Mouse (Mus musculus): ENCODE measurements around the gene Eps8l1. TPM values are rescaled to one million over a fixed set of nuclear protein-coding genes. Genes with fewer than 3 reads are reported as not detected.
"Not testable (repeated sequence)": the region's sequence is repeated elsewhere in the genome, so short reads cannot be mapped to it uniquely, and the experiment has no call there.

Gene Eps8l1
- total RNA-seq (2021) = 1 to 10 TPM; 2.8 to 5.3 TPM

DNA sequence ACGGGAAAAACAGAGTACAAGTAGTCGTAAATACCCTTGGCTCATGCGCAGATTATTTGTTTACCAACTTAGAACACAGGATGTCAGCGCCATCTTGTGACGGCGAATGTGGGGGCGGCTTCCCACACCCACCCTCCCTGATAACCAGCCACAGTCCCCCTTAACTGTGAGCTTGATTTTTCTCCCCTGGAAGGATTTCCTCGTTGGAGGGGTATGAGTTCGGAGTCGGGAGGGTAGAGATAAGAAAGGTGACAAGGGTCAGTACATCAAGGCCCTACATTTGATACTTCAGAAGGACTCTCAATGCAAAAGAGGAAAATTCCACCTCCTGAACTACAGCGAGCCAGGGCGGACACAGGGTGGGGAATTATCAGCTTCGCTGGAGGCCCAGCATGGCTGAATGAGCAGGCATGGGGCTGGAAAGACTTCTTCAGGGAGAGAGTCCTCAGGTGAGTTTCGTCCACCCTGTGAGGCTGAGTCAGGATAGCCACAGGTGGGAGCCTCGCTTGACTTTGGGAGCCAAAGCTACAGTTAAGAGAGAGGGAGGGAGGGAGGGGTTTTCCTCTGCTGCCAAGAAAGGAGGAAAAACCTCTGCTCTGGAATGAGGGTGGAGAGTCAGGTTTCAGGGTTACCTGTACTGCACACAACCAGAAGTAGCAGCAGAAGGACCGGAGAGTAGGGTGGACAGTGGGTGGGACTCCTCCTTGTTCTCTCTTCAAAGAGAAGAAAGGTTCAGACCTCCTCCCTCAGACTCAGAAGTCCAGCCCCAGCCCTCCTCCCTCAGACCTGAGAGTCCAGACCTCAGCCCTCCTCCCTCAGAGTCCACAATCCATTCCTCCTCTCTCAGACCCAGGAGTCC, at the start of gene Eps8l1:
Gene Eps8l1, plus strand, starts transcription at position 99 of the 859 bp plus-strand sequence.
- no peak for DNase-seq (ENCODE audit: low spot score in 2 of 2)
- intact Hi-C loops (cut with DNase I) = no loop called here

DNA sequence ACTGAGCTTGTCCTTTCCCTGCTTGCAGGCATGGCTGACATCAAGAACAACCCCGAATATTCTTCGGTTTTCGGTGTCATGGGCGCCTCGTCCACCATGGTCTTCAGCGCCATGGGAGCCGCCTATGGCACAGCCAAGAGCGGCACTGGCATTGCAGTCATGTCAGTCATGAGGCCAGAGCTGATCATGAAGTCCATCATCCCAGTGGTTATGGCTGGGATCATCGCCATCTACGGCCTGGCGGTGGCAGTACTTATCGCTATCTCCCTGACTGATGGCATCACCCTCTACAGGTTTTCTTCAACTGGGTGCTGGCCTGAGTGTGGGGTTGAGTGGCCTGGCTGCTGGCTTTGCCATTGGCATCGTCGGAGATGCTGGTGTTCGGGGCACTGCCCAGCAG, 48.1 kb upstream of the Eps8l1 start:
- intact Hi-C loops (cut with DNase I); DNase-seq (ENCODE audit: low spot score in 2 of 2): not testable (repeated sequence)

DNA sequence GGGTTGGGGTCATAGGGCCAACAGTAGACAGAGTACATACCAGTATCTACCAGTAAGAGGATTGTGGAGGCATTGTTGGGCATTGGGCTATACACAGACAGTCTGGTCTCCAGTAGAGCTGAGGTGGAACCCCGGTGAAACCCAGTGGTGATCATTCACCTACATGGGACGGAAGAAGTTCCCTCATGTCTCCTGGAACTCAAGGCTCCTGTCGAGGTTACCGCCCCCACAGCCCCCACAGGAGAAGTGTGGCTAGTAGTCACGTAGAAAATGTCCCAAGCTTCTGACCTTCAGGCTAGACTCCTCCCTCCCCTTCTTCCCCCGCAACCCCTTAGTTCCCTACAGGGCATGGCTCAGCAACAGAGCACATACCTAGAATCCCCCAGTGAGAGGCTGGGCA, 40.8 kb upstream of the Eps8l1 start:
- intact Hi-C loops (cut with DNase I) = loop anchor here (10.0 kb wide), 1 partner anchor 745 kb away; the partner anchor contains the start of gene Tmc4
- DNase-seq (ENCODE audit: low spot score in 2 of 2) = no peak

DNA sequence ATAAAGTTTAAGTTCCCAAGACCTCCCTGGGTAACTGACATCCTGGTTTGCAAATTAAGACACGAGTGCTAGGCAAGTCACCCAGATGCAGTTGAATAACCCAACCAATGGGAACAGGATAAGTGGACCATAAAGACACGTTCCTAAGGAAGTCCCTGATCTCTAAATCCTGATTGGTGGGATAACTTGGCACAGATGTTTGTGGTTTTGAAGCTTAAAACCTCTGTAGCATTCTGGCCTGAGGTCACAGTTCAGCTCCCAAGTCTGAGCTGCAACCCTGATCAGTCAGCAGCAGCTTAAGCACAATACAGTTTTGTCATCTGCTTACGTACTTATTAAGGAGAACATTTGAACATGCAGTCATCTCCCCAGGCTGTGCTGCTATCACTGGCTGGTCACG, 40.2 kb upstream of the Eps8l1 start:
- intact Hi-C loops (cut with DNase I) = loop anchor here (10.0 kb wide), 1 partner anchor 745 kb away; the partner anchor contains the start of gene Tmc4
- DNase-seq (ENCODE audit: low spot score in 2 of 2) = no peak

DNA sequence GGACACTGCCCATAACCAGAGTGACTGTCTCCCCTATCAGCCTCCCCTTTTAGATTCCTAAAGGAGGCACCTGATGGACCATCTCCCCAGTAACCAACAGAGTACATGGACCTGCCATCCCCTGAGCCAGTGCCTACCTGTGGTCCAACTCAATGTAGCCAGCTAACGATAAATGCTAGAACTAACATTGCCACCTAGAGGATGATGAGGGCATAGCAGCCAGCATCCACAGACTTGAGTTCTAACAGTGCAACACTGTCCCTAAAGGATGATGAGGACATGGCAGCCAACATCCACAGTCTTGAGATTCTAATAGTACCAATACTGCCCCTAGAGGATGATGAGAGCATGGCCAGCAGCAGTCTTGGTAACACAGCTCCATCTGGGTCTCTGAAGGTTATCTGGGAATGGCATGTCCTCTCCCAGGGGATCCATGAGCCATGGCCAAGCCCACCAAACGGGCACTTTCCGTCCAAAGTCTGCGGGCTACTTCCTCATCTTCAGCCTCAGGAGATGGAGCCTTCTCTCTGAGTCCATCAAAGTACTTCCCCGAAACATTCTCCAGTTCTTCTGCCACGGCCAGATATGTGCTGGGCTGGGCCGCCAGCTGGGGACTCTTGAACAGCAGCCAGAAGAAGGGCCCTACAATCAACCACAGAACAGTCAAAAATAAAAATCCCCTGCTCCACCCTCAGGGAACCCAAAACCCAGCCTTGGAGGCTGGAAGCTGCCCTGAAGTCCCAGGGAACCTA, 33.1 kb upstream of the Eps8l1 start:
- intact Hi-C loops (cut with DNase I) = loop anchor here (2.0 to 10.0 kb wide), 5 partner anchors 279 to 753 kb away; partner anchors contain the start of gene Tmc4
- DNase-seq (ENCODE audit: low spot score in 2 of 2) = peak; percentile 90 to 95

DNA sequence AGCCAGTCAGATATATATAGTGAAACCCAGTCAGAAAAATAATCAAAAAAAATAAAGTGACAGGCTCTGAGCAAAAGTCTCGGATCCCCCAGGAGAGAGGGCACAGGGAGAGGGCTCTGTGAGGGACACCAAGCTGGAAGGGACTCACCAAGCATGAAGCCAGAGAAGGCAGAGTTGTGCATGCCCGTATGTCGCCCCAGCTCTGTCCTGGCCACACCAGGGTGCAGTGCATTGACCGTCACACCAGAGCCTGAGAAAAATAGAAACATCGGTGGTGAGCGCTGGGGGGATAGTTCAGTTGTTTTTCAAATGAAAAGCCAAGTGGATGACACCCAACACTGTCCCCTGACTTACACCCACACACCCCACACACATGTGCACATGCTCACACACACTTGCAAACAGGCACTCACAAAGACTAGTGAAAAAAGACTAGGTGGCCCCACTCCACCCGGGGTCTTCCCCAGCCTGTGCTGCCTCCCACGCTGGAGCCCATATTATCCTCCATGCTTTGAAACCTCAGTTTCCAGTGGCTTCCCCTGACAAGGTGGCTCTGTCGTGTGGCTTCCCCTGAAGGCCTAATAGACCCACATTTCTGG, 30.1 kb upstream of the Eps8l1 start:
- DNase-seq (ENCODE audit: low spot score in 2 of 2) = no peak
- intact Hi-C loops (cut with DNase I) = loop anchor here (2.0 kb wide), 2 partner anchors 40 to 94 kb away; partner anchors contain the start of gene Tnni3

DNA sequence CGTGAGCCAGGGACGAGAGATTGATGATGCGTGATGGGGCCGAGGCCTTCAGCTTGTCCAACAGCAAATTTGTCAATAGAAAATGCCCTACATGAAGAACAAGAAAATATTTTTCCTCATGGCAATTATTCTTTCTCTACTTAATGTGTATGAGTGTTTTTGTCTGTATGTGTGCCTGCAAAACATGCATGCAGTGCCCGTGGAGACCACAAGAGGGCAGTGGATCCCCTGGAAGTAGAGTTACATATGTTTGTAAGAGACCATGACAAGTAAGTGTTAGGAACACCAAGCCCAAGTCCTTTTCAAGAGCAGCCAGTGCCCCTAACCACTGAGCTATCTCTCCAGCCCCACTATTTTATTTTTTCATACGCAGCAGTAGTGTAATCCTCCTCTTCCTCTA, 28.9 kb upstream of the Eps8l1 start:
- peak; percentile 49 to 69 for DNase-seq (ENCODE audit: low spot score in 2 of 2)
- intact Hi-C loops (cut with DNase I) = loop anchor here (2.0 kb wide), 2 partner anchors 39 to 93 kb away; partner anchors contain the start of gene Tnni3

DNA sequence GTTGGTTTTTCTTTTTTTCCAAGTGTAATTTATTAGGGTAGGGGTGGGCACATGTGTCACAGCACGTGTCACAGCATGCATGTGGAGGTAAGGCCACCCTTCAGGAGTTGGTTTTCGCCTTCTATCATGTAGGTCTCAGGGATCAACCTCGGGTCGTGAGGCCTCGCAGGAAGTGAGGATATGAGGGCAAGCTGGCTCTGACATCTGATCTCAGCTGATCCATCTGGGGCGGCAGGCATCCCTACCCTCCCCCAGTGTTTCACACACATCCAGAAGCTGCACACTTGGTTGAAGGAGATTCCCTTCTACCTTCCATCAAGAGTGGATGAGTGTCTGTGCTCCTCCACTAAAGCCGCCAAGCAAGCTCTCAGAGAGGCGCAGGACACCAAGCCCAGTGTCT, 28.4 kb upstream of the Eps8l1 start:
- DNase-seq (ENCODE audit: low spot score in 2 of 2) = no peak
- intact Hi-C loops (cut with DNase I) = no loop called here

DNA sequence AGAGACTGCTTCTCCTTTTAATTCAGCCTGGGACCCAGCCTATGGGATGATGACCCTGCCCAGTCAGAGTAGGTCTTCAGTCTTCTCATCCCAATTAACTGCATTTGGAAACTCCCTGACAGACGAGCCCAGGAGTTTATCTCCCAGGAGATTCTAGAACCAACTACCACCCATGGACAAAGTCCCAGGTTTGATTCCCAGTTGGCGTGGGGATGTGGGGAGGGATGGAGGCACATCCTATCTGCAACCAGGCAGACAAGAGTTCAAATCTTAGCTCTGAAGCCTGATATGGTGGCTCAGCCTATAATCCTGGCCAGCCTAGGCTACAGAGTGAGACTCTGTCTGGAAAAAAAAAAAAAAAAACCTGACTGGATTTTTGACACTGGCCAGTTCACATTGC, 22.8 kb upstream of the Eps8l1 start:
- intact Hi-C loops (cut with DNase I) = no loop called here
- DNase-seq (ENCODE audit: low spot score in 2 of 2) = no peak

DNA sequence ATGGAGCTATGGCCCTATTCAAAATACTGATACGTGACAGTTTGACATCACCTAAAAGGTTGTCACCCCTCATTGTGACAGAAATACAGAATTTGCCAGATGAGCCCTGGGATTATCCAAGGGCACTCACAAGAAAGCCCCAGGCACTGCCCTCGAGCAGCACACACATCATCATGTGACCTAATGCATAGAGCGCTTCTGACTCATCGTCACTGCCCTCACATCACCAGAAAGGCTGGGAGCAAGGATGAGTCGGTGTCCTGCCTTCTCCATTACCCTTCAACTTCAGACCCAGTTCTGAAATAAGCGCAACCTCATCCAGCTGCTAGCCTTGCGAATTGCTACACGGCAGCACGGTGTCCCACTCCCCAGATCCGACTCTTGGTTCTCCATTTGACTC, 19.9 kb upstream of the Eps8l1 start:
- DNase-seq (ENCODE audit: low spot score in 2 of 2) = no peak
- intact Hi-C loops (cut with DNase I) = no loop called here

DNA sequence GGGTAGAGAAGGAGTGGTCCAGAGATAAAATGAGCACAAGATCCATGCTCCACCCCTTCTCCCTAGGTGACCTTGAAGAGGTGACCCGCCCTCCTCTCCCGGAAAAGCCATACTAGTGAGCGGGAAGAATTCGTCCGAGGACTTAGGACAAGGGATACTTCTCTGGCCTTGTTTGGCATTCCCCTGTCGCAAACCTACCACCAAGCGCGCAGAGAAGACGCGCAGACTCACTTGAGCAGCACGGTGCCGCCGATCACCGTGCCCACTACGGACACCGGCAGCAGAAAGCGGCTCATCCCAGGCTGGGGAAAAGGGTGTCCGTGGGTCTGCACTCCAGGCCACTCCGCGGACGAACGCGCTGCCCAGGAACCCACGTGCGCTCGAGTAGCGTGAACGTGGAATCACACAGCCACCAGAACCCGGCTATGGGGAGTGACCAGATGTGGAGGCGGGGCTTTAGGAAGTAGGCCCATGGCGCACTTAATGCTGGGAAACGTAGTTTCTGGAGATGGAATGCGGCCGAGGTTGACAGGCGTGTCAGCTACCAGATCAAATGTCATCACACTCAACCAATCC, 15.2 kb upstream of the Eps8l1 start, which contains the start of gene Rdh13:
Gene Rdh13, minus strand, starts transcription at position 434 of the 576 bp plus-strand sequence.
- DNase-seq (ENCODE audit: low spot score in 2 of 2) = peak; percentile 92 to 95
- intact Hi-C loops (cut with DNase I) = no loop called here

DNA sequence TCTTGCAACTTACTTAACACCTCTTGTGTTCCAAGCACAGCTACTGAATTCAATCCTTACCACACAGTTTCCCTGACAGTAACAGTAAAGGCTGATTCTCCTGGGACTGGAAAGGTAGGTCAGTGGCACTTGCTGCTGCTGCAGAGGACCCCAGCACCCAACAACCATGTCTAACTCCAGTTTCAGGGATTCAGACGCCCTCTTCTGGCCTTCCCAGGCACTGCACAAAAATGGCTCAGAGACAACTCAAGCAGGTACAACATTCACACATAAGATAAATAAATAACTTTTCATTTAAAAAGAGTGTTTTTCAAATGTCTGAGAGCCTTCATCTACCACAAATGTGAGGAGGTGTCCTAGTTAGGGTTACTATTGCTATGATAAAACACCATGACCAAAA, 13.3 kb upstream of the Eps8l1 start:
- intact Hi-C loops (cut with DNase I) = no loop called here

DNA sequence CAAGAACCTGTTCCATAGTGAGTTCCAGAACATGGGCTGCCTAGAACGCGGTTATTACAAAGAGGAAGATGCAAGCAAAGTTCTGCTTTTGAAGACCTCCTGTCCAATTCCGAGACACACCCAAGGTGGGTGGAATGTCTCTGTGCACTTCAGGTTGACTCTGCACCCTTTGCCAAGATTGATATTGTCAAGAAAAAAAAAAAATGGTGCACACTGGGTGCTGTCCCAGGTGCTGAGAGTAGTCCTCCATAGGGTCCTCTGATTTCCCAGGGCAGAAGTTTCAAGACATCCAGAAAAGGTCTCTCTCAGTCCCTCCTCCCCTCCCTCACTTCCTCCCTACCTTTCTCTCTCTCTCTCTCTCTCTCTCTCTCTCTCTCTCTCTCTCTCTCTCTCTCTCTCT, 12.0 kb upstream of the Eps8l1 start:
- intact Hi-C loops (cut with DNase I) = no loop called here
- DNase-seq (ENCODE audit: low spot score in 2 of 2) = no peak

More for the DNA sequence above, 13.3 kb upstream of the Eps8l1 start:
- no peak for DNase-seq (ENCODE audit: low spot score in 2 of 2)

DNA sequence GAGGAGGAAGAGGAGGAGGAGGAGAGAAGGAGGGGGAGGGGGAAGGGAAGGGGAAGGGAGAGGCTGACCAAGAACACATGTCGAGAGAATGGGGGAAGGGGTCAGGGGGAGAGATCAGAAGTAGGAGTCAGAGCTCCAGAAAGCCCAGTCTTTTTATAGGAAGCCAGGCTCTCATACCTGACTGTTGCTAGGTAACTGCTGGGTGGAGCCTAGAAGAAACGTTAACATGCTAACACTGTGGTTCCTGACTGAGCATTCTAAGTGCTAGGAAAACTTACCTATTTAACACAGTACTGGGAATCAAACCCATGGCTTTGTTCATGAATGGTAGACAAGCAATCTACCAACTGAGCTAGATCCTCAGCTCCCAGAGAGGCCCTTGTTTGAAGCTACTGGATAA, 11.3 kb upstream of the Eps8l1 start:
- intact Hi-C loops (cut with DNase I) = no loop called here
- no peak for DNase-seq (ENCODE audit: low spot score in 2 of 2)

DNA sequence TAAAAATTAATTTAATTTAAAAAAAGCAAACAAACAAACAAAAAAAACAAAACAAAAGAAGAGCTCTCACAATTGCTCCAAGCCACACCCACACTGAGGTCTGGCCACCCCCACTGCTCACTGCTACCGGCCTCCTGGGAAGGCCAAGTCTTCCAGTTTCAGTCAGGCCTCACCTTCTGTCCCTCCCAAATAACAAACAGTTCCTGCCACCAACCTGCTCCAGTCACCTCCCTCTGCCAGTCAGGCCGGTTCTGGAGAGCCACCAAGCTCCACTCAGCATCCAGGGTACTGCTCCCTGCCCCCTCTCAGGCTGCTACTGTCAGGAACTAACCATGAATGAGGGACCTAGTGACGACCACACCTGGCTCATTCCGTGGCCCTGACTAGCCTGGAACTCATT, 7.8 kb upstream of the Eps8l1 start:
- no peak for DNase-seq (ENCODE audit: low spot score in 2 of 2)
- intact Hi-C loops (cut with DNase I) = no loop called here

DNA sequence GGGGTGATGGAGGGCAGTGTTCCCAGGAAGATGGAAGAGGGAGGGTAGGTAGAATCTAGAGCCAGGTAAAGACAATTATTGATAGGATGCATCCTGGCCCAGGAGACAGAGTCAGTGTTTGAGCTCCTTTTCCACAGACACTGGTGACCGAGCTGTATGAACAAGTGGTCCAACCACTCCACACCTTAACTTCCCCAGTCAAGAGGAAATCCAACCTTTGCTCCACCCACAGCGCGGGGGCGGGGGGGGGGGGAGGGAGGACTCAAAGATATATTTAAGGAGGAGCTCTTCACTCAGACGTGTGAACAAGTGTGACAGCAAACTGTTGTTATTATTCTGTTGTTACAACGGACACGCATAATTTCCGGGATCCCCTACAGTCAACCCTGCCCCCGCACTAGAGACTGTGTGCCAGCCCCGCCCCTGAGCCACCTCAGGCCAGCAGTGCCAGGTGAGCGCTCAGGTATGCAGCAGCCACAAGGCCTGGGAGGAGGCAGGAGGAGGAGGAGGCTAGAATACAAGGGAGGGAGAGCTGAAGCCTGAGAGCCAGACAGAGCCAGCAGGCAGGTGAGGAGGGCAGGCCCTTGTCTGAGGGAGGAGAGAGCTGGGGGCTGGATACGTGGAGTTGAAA, 3.8 kb downstream of the Eps8l1 start:
- intact Hi-C loops (cut with DNase I) = no loop called here
- no peak for DNase-seq (ENCODE audit: low spot score in 2 of 2)

DNA sequence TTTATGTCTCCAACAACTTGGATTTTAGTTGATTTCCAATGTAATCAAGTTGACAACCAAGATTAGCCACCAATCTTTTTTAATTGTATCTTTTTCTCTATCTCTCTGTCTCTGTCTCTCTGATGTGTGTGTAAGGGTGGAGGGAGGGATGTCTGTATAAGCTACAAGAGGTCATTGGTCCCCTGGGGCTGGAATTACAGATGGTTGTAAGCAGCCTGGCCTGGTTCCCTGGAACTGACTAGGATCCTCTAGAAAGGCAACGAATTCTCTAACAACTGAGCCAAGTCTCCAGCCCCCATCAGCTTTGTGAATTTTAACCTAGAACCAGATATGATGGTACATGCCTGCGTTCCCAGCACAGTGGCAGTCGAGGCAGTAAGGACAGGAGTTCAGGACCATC, 7.3 kb downstream of the Eps8l1 start:
- intact Hi-C loops (cut with DNase I) = no loop called here
- no peak for DNase-seq (ENCODE audit: low spot score in 2 of 2)

DNA sequence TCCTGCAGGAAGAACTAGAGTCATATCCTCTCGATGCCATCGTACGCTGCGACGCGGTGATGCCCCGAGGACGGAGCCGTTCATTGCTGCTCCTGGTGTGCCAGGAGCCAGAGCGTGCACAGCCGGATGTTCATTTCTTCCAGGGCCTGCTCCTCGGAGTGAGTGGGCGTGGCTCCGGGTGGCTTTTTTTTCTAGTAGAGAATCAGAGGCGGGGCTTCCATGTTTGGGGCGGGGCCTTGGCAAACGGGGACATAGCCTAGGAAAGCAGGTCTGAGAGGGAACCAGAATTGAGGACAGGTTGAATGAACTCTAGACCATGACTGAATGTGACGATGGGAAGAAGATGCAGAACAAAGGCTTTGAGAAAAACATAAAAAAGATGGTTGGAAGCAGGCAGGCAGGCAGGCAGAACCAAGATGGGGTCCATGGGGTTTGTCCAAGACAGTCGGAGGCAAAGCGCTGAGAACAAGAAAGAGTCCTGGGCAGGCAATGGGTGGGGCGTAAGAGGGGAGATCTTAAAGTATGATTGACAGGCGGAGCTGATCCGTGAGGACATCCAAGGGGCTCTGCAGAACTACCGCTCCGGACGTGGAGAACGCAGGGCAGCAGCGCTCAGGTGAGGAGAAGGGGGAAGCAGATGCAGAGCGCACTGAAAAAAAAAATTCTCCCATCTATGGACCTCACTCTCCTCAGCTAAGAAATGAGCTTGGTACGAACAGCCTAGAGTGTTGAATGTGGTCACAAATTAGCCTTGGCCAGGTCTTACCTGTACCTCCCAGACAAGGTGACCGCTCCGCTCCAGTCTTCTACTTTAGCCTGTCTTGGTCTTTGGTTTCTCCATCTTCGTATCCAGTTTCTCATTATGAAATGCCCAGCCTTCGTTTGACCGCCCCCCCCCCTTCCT, 10.1 kb downstream of the Eps8l1 start:
- peak; percentile 62 to 64 for DNase-seq (ENCODE audit: low spot score in 2 of 2)
- intact Hi-C loops (cut with DNase I) = loop anchor here (2.0 to 5.0 kb wide), 4 partner anchors 40 to 863 kb away; no protein-coding TSS in a partner anchor
